Mouse (Mus musculus) regulatory T cell (primary cell): ENCODE results near the gene 4930568D16Rik.

Experiments used
- in situ Hi-C: fragments of 300-600 bp; cut with MboI, MseI; formaldehyde crosslinking; loops from one replicate; pipeline ENCODE4 v1.15.1; 2025; ENCODE audit warnings: high pct_unique_total_duplicates

The 4930568D16Rik gene

GRCm38 (mm10) chr2:35367629-35368028 is at the start of gene 4930568D16Rik:
4930568D16Rik (minus strand) TSS chr2:35367729.
- in situ Hi-C loops: no loop called here

- in situ Hi-C loops: no loop called here
Measured at GRCm38 (mm10) chr2:35417231-35417630, 49.7 kb upstream of the 4930568D16Rik start.

- in situ Hi-C loops: no loop called here
Measured at GRCm38 (mm10) chr2:35416473-35416872, 48.9 kb upstream of the 4930568D16Rik start.

DNA sequence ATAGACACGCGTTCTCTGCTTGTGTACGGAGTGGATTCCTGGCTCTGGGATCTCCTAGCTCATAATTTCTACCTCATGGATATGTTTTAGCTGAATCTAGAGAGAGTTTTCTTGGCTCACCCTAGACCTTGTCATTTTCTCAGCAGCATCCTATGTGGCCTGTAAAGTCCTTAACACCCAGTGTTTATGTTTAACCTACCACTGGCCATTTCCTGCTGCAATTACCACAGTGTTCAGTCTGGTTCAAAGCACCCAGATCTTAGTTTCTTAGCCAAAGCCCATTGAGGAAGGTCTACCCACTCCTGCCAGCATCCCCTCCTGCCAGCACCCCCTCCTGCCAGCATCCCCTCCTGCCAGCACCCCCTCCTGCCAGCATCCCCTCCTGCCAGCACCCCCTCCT is 45.3 kb upstream of the 4930568D16Rik start:
- in situ Hi-C loops: loop anchor here (5.0 kb wide), 1 partner anchor 94 kb away; no protein-coding TSS in a partner anchor

DNA sequence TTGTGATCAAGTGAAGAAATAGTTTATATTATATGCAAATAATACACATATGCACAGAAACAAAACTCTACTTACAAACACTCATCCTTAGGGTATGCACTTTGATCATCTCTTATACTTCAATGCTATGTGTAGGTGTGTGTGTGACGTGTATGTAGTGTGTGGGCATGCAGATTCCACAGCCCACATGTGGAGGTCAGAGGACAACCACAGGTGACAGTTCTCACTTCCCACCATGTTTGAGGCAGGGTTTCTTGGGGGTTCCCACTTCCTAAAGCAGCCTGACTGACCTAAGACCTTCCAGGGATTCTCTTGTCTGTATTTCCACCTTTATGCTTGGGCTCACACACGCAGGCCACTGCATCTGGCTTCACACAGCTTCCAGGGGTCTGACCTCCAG is 44.7 kb upstream of the 4930568D16Rik start:
- in situ Hi-C loops: loop anchor here (5.0 kb wide), 1 partner anchor 95 kb away; no protein-coding TSS in a partner anchor

DNA sequence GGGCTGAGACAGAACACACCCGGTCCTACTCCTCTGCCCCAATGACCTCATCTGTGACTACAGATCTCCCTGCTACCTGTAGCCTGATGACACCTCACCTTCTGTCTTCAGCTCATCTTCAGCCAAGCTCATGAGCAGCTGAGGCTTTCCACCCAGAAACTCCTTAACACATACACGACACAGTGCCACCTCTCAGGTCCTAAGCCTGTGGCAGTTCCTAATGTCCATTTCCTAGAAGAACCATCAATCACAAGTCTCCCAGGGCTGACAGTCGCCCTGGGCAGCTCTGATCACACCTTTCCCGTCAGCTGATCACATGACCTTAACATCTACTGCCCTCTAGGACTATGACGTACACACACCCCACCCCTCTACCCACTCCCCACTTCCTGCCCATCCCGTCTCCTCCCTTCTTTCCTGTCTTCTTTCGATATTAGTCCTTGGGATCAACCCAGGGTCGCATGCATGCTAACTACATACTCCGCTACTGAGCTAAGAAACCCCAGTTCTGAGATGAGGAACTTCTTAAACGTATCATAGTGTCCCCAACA is 44.2 kb upstream of the 4930568D16Rik start:
- in situ Hi-C loops: loop anchor here (5.0 kb wide), 1 partner anchor 96 kb away; no protein-coding TSS in a partner anchor

GRCm38 (mm10) chr2:35409466-35409865 is 41.9 kb upstream of the 4930568D16Rik start:
- in situ Hi-C loops: no loop called here

DNA sequence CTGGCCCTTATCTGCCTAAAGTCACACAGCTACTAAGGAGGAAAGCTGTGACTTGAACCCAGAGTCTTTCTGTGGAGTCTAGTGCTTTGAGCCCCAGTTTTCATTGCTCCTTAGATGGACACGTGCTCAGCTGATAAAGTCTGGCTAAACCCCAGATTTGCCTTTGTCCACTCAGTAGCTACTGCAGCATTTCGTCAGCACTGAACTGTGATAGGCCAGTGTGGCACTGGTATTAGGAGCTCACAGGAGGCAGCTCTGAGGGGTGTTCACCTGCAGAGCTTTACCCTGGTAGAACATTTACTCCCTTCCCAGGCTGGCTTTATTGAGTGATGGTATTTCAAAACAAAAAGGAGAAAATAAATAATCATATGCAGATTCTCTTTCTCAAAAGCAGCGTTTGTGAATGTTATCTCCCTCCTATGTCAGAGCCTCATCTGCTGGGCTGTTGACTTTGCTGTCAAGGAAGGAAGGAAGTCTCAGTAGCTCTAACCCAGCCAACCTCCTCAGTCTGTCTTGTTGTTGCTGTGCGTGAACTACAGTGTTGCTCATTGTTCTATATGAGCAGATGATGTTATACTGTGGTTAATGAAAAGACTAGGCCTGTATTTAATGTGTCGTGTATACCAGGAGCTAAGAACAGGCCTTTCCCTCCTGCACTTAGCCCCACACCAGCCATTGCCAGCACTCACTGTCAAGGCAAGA is 41.0 kb upstream of the 4930568D16Rik start:
- in situ Hi-C loops: no loop called here

GRCm38 (mm10) chr2:35407878-35408277 is 40.3 kb upstream of the 4930568D16Rik start:
- in situ Hi-C loops: no loop called here

GRCm38 (mm10) chr2:35407266-35407665 is 39.7 kb upstream of the 4930568D16Rik start:
- in situ Hi-C loops: no loop called here

GRCm38 (mm10) chr2:35406611-35407010 is 39.1 kb upstream of the 4930568D16Rik start:
- in situ Hi-C loops: no loop called here

- in situ Hi-C loops: no loop called here
Measured at GRCm38 (mm10) chr2:35402391-35402790, 34.9 kb upstream of the 4930568D16Rik start.

GRCm38 (mm10) chr2:35400739-35401138 is 33.2 kb upstream of the 4930568D16Rik start:
- in situ Hi-C loops: no loop called here

DNA sequence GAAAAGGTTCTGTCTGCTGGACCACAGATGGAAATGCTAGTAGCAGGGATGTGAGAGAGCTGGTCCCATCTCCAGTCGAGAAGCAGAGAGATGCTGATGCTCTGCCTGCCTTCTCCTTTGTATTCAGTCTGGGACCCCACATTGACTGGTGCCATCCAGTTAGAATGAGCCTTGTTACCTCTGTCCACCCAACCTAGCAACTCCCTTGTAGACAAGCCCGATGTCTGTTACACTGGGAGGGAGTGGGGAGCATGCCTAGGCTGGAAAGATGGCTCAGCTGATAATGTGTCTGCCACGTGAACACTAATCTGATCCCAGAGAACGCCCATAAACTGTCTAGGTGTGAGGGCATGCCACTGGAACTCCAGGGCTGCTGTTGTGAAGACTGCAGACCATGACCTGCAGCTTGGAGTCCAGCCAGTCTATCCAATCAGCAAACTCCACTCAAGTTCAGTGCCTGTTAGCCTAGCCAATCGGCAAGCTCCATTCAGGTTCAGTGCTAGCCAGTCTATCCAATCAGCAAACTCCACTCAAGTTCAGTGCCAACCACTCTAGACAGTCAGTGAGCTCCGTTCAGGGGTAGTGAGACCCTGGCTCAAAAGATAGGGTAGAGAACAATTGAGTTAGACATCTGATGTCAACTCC is 30.8 kb upstream of the 4930568D16Rik start:
- in situ Hi-C loops: loop anchor here (5.0 kb wide), 1 partner anchor 101 kb away; no protein-coding TSS in a partner anchor

GRCm38 (mm10) chr2:35397590-35398173 is 30.2 kb upstream of the 4930568D16Rik start:
- in situ Hi-C loops: loop anchor here (5.0 kb wide), 1 partner anchor 100 kb away; no protein-coding TSS in a partner anchor

DNA sequence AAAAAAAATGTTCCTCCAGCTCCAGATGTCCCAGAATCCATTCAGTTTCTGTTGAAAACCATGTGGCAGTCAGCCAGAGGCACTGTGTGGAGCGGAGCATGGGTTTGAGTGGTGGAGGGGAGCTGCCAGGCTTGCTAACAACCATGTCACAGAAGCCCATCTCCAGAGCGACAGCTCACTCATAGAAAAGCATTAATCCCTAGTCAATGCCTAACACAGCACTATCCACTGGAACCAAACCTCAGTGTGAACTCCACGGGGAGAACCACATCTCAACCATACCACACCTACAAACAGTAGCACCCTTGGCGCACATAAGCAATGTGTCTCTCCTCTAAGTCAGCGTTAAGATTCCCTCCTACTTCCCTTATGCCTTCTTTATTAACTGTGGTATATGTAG is 29.6 kb upstream of the 4930568D16Rik start, which contains the start of gene 4930402F06Rik:
Gene 4930402F06Rik (minus strand): TSS at position 80 of the 400 bp plus-strand sequence.
- in situ Hi-C loops: loop anchor here (5.0 kb wide), 1 partner anchor 100 kb away; no protein-coding TSS in a partner anchor

GRCm38 (mm10) chr2:35385441-35385871 is 17.9 kb upstream of the 4930568D16Rik start:
- in situ Hi-C loops: no loop called here

DNA sequence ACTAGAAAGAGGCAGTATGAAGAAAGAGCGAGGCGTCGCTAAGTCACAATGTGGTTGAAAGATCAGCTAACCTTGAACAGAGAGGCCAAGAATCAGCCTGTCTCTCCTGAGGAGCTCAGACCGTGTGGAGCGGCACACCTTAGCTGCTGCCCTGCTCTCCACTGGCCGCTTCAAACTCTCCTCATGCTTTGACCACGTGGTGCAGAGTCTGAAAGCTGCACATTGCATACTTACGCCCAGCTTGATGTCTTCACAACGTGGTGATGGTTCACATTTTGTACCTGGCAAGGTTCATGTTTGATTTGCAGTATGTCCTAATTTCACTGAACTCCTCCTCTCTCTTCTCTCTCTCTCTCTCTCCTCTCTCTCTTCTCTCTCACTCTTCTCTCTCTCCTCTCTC is 11.8 kb upstream of the 4930568D16Rik start:
- in situ Hi-C loops: no loop called here

- in situ Hi-C loops: no loop called here
Measured at GRCm38 (mm10) chr2:35377600-35377999, 10.1 kb upstream of the 4930568D16Rik start.

GRCm38 (mm10) chr2:35373003-35373402 is 5.5 kb upstream of the 4930568D16Rik start:
- in situ Hi-C loops: no loop called here

- in situ Hi-C loops: no loop called here
Measured at GRCm38 (mm10) chr2:35370686-35371085, 3.2 kb upstream of the 4930568D16Rik start.

DNA sequence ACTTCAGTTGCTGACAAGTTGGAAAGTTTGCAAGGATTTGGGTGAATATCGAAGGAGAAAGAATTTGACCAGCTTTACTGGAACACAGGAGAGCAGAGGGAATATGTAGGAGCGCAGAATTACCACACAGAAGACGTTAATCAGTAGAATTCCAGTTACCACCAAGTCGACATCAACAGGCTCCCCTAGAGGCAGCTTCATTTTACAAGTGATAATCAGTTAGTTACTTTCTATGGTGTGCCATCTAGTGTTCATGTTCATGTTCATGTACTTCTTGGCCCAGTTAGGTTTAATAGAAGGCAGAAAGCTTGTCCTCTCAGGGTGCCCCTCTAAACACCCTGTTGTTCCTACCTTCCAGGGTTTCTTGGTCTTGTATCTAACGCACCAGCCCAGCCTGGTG is 18.3 kb downstream of the 4930568D16Rik start:
- in situ Hi-C loops: no loop called here
